Mouse (Mus musculus) bone marrow, adult 2 months (tissue): ENCODE results near the gene Hoxa11.

Experiments used
- CTCF ChIP-seq: fragments of 200-500 bp; IDR thresholded peaks from 2 replicates; pipeline ENCODE4 v1.5.1; 2011; ENCODE audit warnings: low read length, control low read depth; ENCODE audit not compliant: control insufficient read depth, insufficient read depth
- POLR2A ChIP-seq: fragments of 200-500 bp; IDR thresholded peaks from 2 replicates; pipeline ENCODE4 v1.6.1; 2011; ENCODE audit warnings: low read depth, mild to moderate bottlenecking, control low read depth, low read length, borderline replicate concordance; ENCODE audit not compliant: control insufficient read depth

GRCm38 (mm10) chr6:52235866-52236265 lies 9.7 kb downstream of the Hoxa11 start:
- TF ChIP-seq POLR2A: no peak
- TF ChIP-seq CTCF: no peak
